Mouse (Mus musculus) cortical plate, adult 2 months (tissue): ENCODE results near the gene Hivep3.

Experiments used
- CTCF ChIP-seq: fragments of 200-500 bp; IDR thresholded peaks from 2 replicates; pipeline ENCODE4 v1.5.1; 2011; ENCODE audit warnings: mild to moderate bottlenecking, control low read depth, low read length; ENCODE audit not compliant: insufficient read depth; ENCODE audit errors: extremely low read depth
- POLR2A ChIP-seq: fragments of 200-500 bp; IDR thresholded peaks from 2 replicates; pipeline ENCODE4 v1.6.1; 2011; ENCODE audit warnings: mild to moderate bottlenecking, low read length, control low read depth; ENCODE audit not compliant: insufficient read depth; ENCODE audit errors: extremely low read depth

- TF ChIP-seq POLR2A (no peak), CTCF (no peak)
Measured at GRCm38 (mm10) chr4:120053026-120054005, 319.7 kb downstream of the Hivep3 start.
